Mouse (Mus musculus): ENCODE measurements at regions not wholly inside any gene's neighbourhood (a gene's known extent, or its start where the extent isn't known, plus 50 kb on each side); places are given as distances from the start of the nearest gene placed in this dataset.

DNA sequence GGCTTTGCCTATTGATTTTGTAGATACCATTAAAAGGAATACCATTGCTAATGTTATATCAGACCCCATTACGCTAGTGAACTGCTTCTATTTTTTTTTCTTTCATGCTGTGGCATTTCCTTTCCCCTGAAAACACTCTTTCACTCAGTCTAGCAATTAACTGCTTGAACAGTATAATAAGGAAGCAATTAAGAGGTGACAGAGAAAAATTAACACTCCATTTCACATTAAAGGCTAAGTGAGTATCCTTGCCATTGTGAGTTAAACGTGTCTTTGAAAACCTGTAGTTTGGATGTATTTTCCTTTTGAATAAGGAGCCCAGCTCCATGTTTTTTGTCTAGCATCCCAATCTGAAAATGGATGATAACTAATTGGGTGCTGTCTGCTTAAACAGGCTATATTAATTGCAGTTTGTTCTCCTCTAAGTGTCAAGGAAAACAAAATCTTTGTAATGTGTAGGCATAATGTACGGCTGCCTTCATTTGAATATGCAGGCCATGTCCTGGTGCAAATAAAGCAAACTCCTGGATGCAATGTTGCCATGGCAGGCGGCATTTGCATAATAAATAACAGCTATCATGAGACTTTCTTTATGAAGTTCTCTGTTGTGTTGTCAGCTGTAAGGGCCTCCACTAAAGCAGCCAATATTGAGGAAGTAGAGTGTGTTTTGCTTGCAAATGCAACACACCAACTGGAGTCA, 423.3 kb downstream of the Zic3 start:
- no peak for ATAC-seq (ENCODE audit: low TSS enrichment)

DNA sequence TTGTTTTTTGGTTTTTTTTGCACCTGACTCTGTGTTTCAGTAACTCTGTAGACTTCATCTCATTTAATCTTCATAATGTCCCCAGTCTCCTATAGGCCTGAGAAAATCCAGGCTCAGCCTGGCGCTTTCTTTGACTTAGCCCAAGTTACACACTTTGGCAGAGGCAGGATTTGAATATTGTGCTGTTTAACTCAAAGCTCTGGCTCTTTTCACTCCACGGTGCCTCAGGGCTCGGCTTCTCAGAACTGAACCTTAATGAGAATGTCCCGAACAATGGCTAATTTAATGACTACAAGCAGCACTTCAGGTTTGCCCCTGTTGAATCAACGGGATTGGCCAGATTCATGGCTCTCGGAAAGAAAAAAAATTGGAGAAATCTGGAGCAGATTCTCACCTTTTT, 425.1 kb downstream of the Zic3 start:
- ATAC-seq (ENCODE audit: low TSS enrichment): no peak

DNA sequence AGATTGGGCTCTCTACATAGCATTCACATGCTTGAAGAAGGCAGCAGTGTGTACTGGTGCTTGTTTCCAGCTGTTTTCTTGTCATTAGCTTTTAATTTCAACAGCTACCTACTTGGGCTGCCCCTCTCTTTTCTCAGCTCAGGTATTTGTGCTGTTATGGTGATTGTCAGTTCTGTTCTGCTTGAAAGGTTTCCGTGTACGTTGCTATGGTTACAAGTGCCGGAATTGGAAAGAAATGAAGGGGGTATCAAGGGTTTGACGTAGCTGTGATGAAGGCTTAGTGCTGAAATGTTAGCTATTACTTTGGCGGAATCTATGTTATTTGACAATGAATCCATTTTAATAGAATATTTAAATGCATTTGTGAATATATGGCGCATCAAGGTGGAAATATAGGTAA, 439.5 kb upstream of the 4930550L24Rik start:
- ATAC-seq (ENCODE audit: low TSS enrichment): no peak

DNA sequence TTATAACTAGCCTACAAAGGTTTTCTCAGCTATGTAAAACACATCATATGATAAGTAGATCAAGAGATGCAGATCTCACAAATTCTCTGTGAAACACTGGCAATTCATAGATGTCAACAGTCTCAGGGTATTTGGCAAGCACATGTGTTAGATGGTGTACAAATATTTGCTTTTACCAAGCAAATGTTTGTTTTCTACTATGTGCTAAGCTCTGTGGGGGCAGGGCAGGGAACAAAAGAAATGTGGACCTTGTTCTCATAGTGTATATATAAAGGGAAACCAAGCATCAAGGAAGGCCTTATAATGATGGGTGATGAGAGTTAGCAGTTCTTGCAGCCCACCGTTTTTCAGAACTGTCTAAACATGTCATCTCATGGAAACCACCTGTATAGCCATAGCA, 438.2 kb upstream of the 4930550L24Rik start:
- no peak for ATAC-seq (ENCODE audit: low TSS enrichment)

DNA sequence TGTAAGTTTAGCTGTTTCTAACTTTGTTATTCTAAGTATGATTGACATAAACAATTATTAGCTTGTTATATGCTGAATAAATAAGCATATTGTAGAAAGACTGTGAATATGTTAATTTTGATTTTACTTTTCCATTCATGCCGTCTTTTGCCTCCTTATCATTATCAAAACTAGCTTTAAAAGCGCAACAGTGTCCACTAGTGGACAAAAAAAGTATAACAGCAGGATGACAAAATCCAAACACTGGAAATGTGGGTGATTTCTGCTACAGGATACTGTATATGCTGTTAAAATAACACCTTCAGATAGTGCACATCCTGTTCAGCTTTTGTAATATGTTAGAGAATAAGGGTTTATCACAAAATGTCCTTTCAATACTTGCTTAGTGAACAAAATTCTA, 418.3 kb upstream of the 4930550L24Rik start:
- peak; percentile 57; the same call in 1 of the 2 replicates for ATAC-seq (ENCODE audit: low TSS enrichment)

DNA sequence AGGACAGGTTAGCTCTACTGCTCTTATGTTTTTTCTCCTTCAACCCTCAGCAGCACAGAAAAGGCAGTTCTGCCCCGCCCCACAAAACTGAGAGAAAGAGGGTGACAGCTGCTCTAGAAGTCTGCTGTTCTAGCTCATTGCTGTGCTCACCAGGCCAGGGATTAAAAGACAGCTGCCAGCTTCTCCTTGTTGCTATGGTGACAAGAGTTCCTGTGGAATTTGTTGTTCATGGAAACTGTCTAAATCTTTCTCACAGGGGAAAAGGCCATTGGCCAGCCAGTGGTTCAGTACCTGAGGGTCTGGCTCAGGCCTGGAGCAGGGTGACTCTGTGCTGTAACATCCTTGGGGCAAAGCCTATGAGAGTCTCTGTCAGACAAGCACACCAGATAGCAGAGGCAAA, 405.6 kb upstream of the 4930550L24Rik start:
- no peak; the same call in 1 of the 2 replicates for ATAC-seq (ENCODE audit: low TSS enrichment)

DNA sequence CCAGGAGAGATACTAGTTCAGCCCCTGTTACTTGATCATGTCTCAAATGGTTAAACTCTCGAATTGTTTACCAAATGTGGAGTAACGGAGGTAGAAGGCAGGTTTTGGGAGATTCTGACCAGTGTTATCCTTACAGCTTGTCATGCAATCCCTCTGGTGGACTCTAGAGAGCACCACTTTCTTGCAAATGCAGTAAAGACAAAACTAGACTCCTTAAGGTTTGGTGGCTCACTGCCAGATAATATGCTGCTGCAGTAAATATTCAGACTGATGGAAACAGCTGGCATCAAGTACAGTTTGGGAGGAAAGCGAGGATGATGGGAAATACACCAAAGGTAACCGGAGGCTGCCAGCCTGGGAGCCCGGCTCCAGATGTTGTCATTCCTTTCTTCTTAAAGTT, 394.2 kb upstream of the 4930550L24Rik start:
- ATAC-seq (ENCODE audit: low TSS enrichment): no peak
